ENCODE assay signal across 24 mouse cellular contexts in genomic region chr1:95598108-95598507, GRCm38 (mm10).
DNase-seq lines count a peak whose midpoint lies in the region; ATAC-seq and TF ChIP-seq lines count a peak whose summit lies in the region.
"Had no signal": no experiment of that assay in that cellular context is flagged by ENCODE, and none has a peak within 500 bp of the region (broad histone marks: within the 10 kb centered on the region; RNA-seq: fewer than 3 reads in every experiment).

No protein-coding gene starts in this region.

- H3K27me3 ChIP-seq in liver, adult 2 months (ENCODE audit: control insufficient read depth, insufficient read depth, low read length) = no peaks in the 10 kb centered on the region
- H3K27me3 ChIP-seq in liver, embryonic 11.5 days (replicated peaks; ENCODE audit: control insufficient read depth, insufficient read depth, low read length) = no peaks in the 10 kb centered on the region
- H3K27me3 ChIP-seq in liver, postnatal 0 days (ENCODE audit: insufficient read depth, low read length) = no peaks in the 10 kb centered on the region
- no peaks in the 10 kb centered on the region for H3K27me3 ChIP-seq in splenic B cell, adult 2 months (ENCODE audit: control insufficient read depth, insufficient read depth, low read length, poor library complexity, severe bottlenecking)
- no peaks in the 10 kb centered on the region for H3K27me3 ChIP-seq in forebrain, embryonic 12.5 days
- H3K27me3 ChIP-seq: limb, embryonic 13.5 days; neural tube, embryonic 15.5 days had no signal

- TF ChIP-seq CTCF in liver, adult 2 months (IDR thresholded peaks at IDR 0.05; ENCODE audit: low read depth, low read length) = no peak
- no peak for TF ChIP-seq CTCF in liver, postnatal 0 days (IDR thresholded peaks at IDR 0.05; ENCODE audit: low read depth)

- H3K36me3 ChIP-seq in liver, adult 2 months (ENCODE audit: control insufficient read depth, insufficient read depth, low read length) = no peaks in the 10 kb centered on the region
- no peaks in the 10 kb centered on the region for H3K36me3 ChIP-seq in liver, embryonic 11.5 days (ENCODE audit: control insufficient read depth, insufficient read depth, low read length)
- no peaks in the 10 kb centered on the region for H3K36me3 ChIP-seq in liver, postnatal 0 days (replicated peaks; ENCODE audit: insufficient read depth, low read length)
- H3K36me3 ChIP-seq in splenic B cell, adult 2 months (ENCODE audit: control insufficient read depth, insufficient read depth, low read length, poor library complexity, severe bottlenecking) = no peaks in the 10 kb centered on the region
- H3K36me3 ChIP-seq in forebrain, embryonic 12.5 days (replicated peaks) = no peaks in the 10 kb centered on the region
- H3K36me3 ChIP-seq: heart, embryonic 10.5 days; limb, embryonic 13.5 days; midbrain, embryonic 10.5 days; neural tube, embryonic 15.5 days had no signal

- H3K9ac ChIP-seq in liver, adult 2 months (ENCODE audit: low read depth, low read length) = no peak overlapping the region
- no peak overlapping the region for H3K9ac ChIP-seq in liver, embryonic 11.5 days (ENCODE audit: low read depth, low read length)
- no peak overlapping the region for H3K9ac ChIP-seq in liver, postnatal 0 days (replicated peaks)
- H3K9ac ChIP-seq in forebrain, embryonic 12.5 days = no peak overlapping the region
- H3K9ac ChIP-seq: limb, embryonic 13.5 days; neural tube, embryonic 15.5 days had no signal

- no peak overlapping the region for H3K27ac ChIP-seq in liver, adult 2 months (replicated peaks; ENCODE audit: insufficient read depth, low read depth, low read length)
- no peak overlapping the region for H3K27ac ChIP-seq in liver, embryonic 11.5 days (ENCODE audit: low read depth, low read length)
- H3K27ac ChIP-seq in liver, postnatal 0 days (ENCODE audit: low read depth) = 0 out of 2 replicates have a peak overlapping the region, but pooled peaks have one; percentile 34
- H3K27ac ChIP-seq in forebrain, embryonic 12.5 days = no peak overlapping the region
- H3K27ac ChIP-seq: heart, embryonic 10.5 days; hindbrain, postnatal 0 days; limb, embryonic 13.5 days; midbrain, embryonic 10.5 days; neural tube, embryonic 15.5 days had no signal

- DNase-seq in liver, adult 2 months (ENCODE audit: extremely low read depth, low read depth, low spot score) = peak; percentile 8
- DNase-seq in liver, embryonic 11.5 days (ENCODE audit: low spot score) = no peak
- DNase-seq in MEL-GATA-1-ER (ENCODE audit: extremely low read depth, low read depth) = peak; percentile 72
- DNase-seq in liver, postnatal 0 days = no peak
- peak; percentile 57 for DNase-seq in splenic B cell, adult 2 months (ENCODE audit: low read depth, low spot score)
- no peak for DNase-seq in left cerebral cortex, postnatal 4 days
- DNase-seq: adrenal gland, adult 8-10 months; cerebellum, adult 8-10 months; cerebellum, postnatal 36 days; kidney, adult 9 months; kidney, postnatal 4 days; lung, adult 18-20 months; lung, postnatal 14 days; thymus, postnatal 14 days had no signal

- intact Hi-C loops in left cerebral cortex, postnatal 4 days (cut with DNase I) = no loop called here

- no peaks in the 10 kb centered on the region for H3K79me2 ChIP-seq in liver, adult 2 months (ENCODE audit: control insufficient read depth, insufficient read depth, low read length)

- no peak overlapping the region for H3K4me2 ChIP-seq in liver, embryonic 11.5 days
- H3K4me2 ChIP-seq in liver, postnatal 0 days (ENCODE audit: low read depth, low read length) = no peak overlapping the region
- no peak overlapping the region for H3K4me2 ChIP-seq in forebrain, embryonic 12.5 days
- H3K4me2 ChIP-seq: limb, embryonic 13.5 days; neural tube, embryonic 15.5 days had no signal

- H3K4me3 ChIP-seq in liver, adult 2 months (ENCODE audit: insufficient read depth, low read depth, low read length) = no peak overlapping the region
- H3K4me3 ChIP-seq in liver, embryonic 11.5 days (ENCODE audit: low read depth, low read length) = no peak overlapping the region
- H3K4me3 ChIP-seq in liver, postnatal 0 days (ENCODE audit: low read depth, low read length) = no peak overlapping the region
- no peak overlapping the region for H3K4me3 ChIP-seq in forebrain, embryonic 12.5 days (replicated peaks)
- H3K4me3 ChIP-seq: heart, embryonic 10.5 days; limb, embryonic 13.5 days; midbrain, embryonic 10.5 days; neural tube, embryonic 15.5 days had no signal

- no peaks in the 10 kb centered on the region for H3K9me3 ChIP-seq in liver, embryonic 11.5 days (ENCODE audit: control insufficient read depth, low read length)
- no peaks in the 10 kb centered on the region for H3K9me3 ChIP-seq in liver, postnatal 0 days (ENCODE audit: low read length)
- no peaks in the 10 kb centered on the region for H3K9me3 ChIP-seq in forebrain, embryonic 12.5 days
- H3K9me3 ChIP-seq: heart, embryonic 10.5 days; limb, embryonic 13.5 days; midbrain, embryonic 10.5 days; neural tube, embryonic 15.5 days had no signal

- ATAC-seq in liver, embryonic 11.5 days (replicated peaks; ENCODE audit: low FRiP score) = no peak
- ATAC-seq in liver, postnatal 0 days = no peak
- ATAC-seq in forebrain, embryonic 12.5 days (ENCODE audit: low FRiP score) = no peak
- ATAC-seq: activated CD4-positive, CD25-positive, alpha-beta regulatory T cell, adult 4 months; CD4-positive, CD25-positive, alpha-beta regulatory T cell, adult 4 months; forebrain, embryonic 14.5 days; hindbrain, postnatal 0 days; intestine, embryonic 16.5 days had no signal

- no peak for TF ChIP-seq EP300 in liver, postnatal 0 days (IDR thresholded peaks at IDR 0.05; ENCODE audit: low read depth)

- TF ChIP-seq POLR2A in liver, adult 2 months (IDR thresholded peaks at IDR 0.05; ENCODE audit: extremely low read depth, insufficient read depth, low read length) = no peak

- WGBS in liver, adult 2 months = 89% methylated on average over 1 of the region's 1 CpGs
- 81% methylated on average over 1 of the region's 1 CpGs for WGBS in liver, embryonic 11.5 days
- WGBS in liver, postnatal 0 days (ENCODE audit: insufficient replicate concordance) = 48% methylated on average over 1 of the region's 1 CpGs
- 90% methylated on average over 1 of the region's 1 CpGs for WGBS in forebrain, embryonic 12.5 days

- no peaks in the 10 kb centered on the region for H3K4me1 ChIP-seq in liver, adult 2 months (ENCODE audit: control insufficient read depth, insufficient read depth, low read length)
- no peaks in the 10 kb centered on the region for H3K4me1 ChIP-seq in liver, embryonic 11.5 days (replicated peaks; ENCODE audit: control insufficient read depth, insufficient read depth, low read length)
- no peaks in the 10 kb centered on the region for H3K4me1 ChIP-seq in liver, postnatal 0 days (ENCODE audit: insufficient read depth)
- no peaks in the 10 kb centered on the region for H3K4me1 ChIP-seq in forebrain, embryonic 12.5 days
- H3K4me1 ChIP-seq: heart, embryonic 10.5 days; limb, embryonic 13.5 days; midbrain, embryonic 10.5 days; neural tube, embryonic 15.5 days had no signal

Comparison
In these comparisons a context has a peak if more than half of its experiments do, and no peak if none do; other contexts are left out.
1. DNase-seq: peak in liver, adult 2 months (single experiment), MEL-GATA-1-ER (single experiment) and splenic B cell, adult 2 months (single experiment); none in liver, embryonic 11.5 days (single experiment), liver, postnatal 0 days (single experiment) and left cerebral cortex, postnatal 4 days (single experiment).